Mouse (Mus musculus) heart, adult 18-20 months (tissue): ENCODE results near the gene Ruvbl1. TPM values are rescaled to one million over a fixed set of nuclear protein-coding genes. Genes with fewer than 3 reads are reported as not detected.

Experiments used
- DNase-seq, 2 experiments: peaks; one replicate each; pipeline ENCODE4 v3.0.0; 2021 to 2022; ENCODE audit warnings: mixed read lengths in 1 of 2
- total RNA-seq, 2 experiments: library from RNA; stranded (reverse); gene quantifications; 2 replicates each; pipeline ENCODE4 v1.2.3; 2021

Gene Ruvbl1
- total RNA-seq, 2 experiments from 2014 or later, result 17.6 to 18.1 TPM

- no peak for DNase-seq
These were observed 28.5 kb downstream of the Ruvbl1 start for GRCm38 (mm10) chr6:88493712-88494111.

- DNase-seq, result peak; percentile 48 to 69
These were observed 34.5 kb downstream of the Ruvbl1 start for GRCm38 (mm10) chr6:88499481-88500404.

- no peak for DNase-seq
These were observed 35.2 kb downstream of the Ruvbl1 start for GRCm38 (mm10) chr6:88500405-88500767.

GRCm38 (mm10) chr6:88502030-88502970 is 37.1 kb downstream of the Ruvbl1 start:
- DNase-seq, result peak in 1 of 2 experiments; percentile 32

GRCm38 (mm10) chr6:88503044-88503443 is 37.8 kb downstream of the Ruvbl1 start:
- DNase-seq, result no peak

GRCm38 (mm10) chr6:88513984-88514383 is 48.8 kb downstream of the Ruvbl1 start:
- no peak for DNase-seq

GRCm38 (mm10) chr6:88514546-88514945 is 49.3 kb downstream of the Ruvbl1 start:
- no peak for DNase-seq

GRCm38 (mm10) chr6:88515971-88516370 is 50.8 kb downstream of the Ruvbl1 start:
- no peak for DNase-seq

- no peak for DNase-seq
These were observed 51.5 kb downstream of the Ruvbl1 start for GRCm38 (mm10) chr6:88516667-88517066.

- no peak for DNase-seq
These were observed 52.6 kb downstream of the Ruvbl1 start for GRCm38 (mm10) chr6:88517701-88518403.

- DNase-seq, result peak; percentile 97 to 98
These were observed 53.4 kb downstream of the Ruvbl1 start, which contains the start of gene Sec61a1 for GRCm38 (mm10) chr6:88518404-88519263. Gene Sec61a1 (minus strand): TSS chr6:88518905.

- DNase-seq, result no peak
These were observed 56.6 kb downstream of the Ruvbl1 start for GRCm38 (mm10) chr6:88521821-88522220.

- no peak for DNase-seq
These were observed 57.4 kb downstream of the Ruvbl1 start for GRCm38 (mm10) chr6:88522606-88523005.

GRCm38 (mm10) chr6:88523043-88523442 is 57.8 kb downstream of the Ruvbl1 start:
- DNase-seq, result no peak

GRCm38 (mm10) chr6:88523451-88523850 is 58.2 kb downstream of the Ruvbl1 start:
- no peak for DNase-seq

GRCm38 (mm10) chr6:88524056-88524455 is 58.8 kb downstream of the Ruvbl1 start:
- no peak for DNase-seq

- no peak for DNase-seq
These were observed 65.1 kb downstream of the Ruvbl1 start for GRCm38 (mm10) chr6:88530306-88530705.

- DNase-seq, result no peak
These were observed 75.0 kb downstream of the Ruvbl1 start for GRCm38 (mm10) chr6:88540093-88540755.

GRCm38 (mm10) chr6:88544241-88544640 is 79.0 kb downstream of the Ruvbl1 start:
- DNase-seq, result no peak

- DNase-seq, result no peak
These were observed 79.6 kb downstream of the Ruvbl1 start for GRCm38 (mm10) chr6:88544644-88545396.
